Mouse (Mus musculus) hindbrain, embryonic 10.5 days (tissue): ENCODE measurements around the gene Cdk2ap2. TPM values are rescaled to one million over a fixed set of nuclear protein-coding genes. Genes with fewer than 3 reads are reported as not detected.

ENCODE experiments used
- DNase-seq: peaks from one replicate; pipeline ENCODE4 v3.0.0-alpha.2; 2017; ENCODE audit warnings: low spot score
- H3K27ac ChIP-seq: fragments of 300-500 bp; sonication (generic); 2 replicates; pipeline ENCODE4 v1.5.1; 2016; ENCODE audit warnings: mild to moderate bottlenecking, moderate library complexity
- H3K27me3 ChIP-seq: fragments of 300-500 bp; sonication (generic); 2 replicates; pipeline ENCODE4 v1.6.1; 2016; ENCODE audit warnings: mild to moderate bottlenecking; ENCODE audit not compliant: poor library complexity, insufficient read depth, severe bottlenecking
- H3K36me3 ChIP-seq: fragments of 300-500 bp; sonication (generic); 2 replicates; pipeline ENCODE4 v1.6.1; 2016; ENCODE audit warnings: mild to moderate bottlenecking, moderate library complexity
- H3K4me1 ChIP-seq: fragments of 300-500 bp; sonication (generic); replicated peaks from 2 replicates; pipeline ENCODE4 v1.6.1; 2016; ENCODE audit warnings: mild to moderate bottlenecking
- H3K4me3 ChIP-seq: fragments of 300-500 bp; sonication (generic); 2 replicates; pipeline ENCODE4 v1.5.1; 2016; ENCODE audit warnings: mild to moderate bottlenecking, moderate library complexity
- H3K9me3 ChIP-seq: fragments of 300-500 bp; sonication (generic); 2 replicates; pipeline ENCODE4 v1.6.1; 2016; ENCODE audit warnings: mild to moderate bottlenecking, moderate library complexity
- WGBS: fragments of 180-500 bp; shearing (Covaris S2); methylation state at CpG from one replicate; pipeline ENCODE4 v1.1.7; 2016; 5-methylcytosine and 5-hydroxymethylcytosine counted together
- polyA plus RNA-seq: library from polyadenylated mRNA; unstranded; fragments of >200 nt; fragmentation: Nextera tagmentation; extraction: Ambion mirVana; gene quantifications from 2 replicates; pipeline ENCODE4 v1.2.1, GENCODE M21; 2016

The Cdk2ap2 gene
- polyA plus RNA-seq, 1 experiment from 2014 or later, result 93.3 TPM

DNA sequence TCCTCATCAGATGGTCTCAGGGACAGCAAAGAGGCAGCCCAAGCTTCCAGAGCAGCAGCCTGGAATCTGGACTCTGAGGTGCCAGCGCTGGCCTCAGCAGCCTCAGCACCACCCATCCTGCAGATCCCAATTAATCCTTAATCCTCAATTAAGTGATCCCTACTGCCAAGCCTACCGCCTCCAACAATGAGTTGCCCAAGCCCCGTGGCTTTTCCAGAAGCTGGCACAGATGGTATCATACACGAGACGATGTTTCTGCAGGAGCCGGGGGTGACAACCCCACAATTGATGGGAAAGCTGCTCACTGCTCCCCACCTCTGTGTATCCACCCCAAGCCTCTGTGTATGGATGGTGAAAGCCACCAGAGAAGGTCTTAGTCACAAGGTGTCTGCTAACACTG is 7.9 kb upstream of the Cdk2ap2 start:
- H3K9me3 ChIP-seq, result no peaks in the 10 kb centered on the region
- peaks cover under 1% of the 10 kb centered on the region; the same call in 1 of the 2 replicates for H3K4me1 ChIP-seq
- H3K27ac ChIP-seq, result no peak overlapping the region
- 75% methylated on average over 6 of the region's 6 CpGs for WGBS
- no peak overlapping the region for H3K4me3 ChIP-seq
- peaks cover 5% of the 10 kb centered on the region; the same call in 1 of the 2 replicates for H3K27me3 ChIP-seq
- H3K36me3 ChIP-seq, result no peaks in the 10 kb centered on the region
- no peak for DNase-seq

DNA sequence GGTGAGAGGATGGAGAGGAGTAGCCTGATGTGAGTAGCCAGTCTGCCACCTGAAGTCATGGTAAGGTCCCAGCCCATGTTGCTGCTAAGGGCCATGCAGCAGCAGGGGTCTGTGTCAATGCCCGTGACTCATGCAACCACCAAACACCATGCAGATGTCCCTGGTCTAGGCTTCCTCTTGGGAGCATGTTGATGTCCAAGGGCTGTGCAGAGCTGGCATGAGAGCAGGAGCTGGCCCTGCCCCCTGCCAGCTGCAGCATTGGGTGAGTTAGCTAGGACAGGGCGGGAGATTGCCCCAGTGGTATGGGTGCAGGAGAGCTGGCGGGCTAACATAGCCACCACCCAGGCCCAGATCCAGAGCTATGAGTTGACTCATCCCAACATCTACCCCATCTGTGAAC is 6.5 kb upstream of the Cdk2ap2 start:
- no peaks in the 10 kb centered on the region for H3K9me3 ChIP-seq
- no peaks in the 10 kb centered on the region for H3K36me3 ChIP-seq
- DNase-seq, result no peak
- H3K4me3 ChIP-seq, result no peak overlapping the region
- no peaks in the 10 kb centered on the region for H3K4me1 ChIP-seq
- peaks cover 8% of the 10 kb centered on the region; the same call in 1 of the 2 replicates for H3K27me3 ChIP-seq
- WGBS, result 89% methylated on average over 3 of the region's 3 CpGs
- no peak overlapping the region for H3K27ac ChIP-seq

DNA sequence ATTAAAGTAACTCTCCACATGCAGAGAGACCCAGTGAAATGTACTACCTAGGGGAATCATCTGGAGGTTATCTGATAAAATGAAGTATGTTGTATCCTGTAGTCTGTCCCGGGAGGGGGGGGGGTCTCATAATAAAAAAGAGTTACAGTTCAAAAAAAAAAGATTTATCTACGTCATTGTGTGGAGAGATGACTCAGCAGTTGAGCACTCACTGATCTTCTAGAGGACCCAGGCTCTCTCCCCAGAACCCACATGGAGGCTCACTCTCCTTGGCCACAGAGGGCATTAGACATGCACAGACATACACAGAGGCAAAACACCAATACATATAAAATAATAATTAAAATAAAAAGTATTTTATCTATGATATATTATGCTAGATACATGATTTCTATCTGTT is 5.6 kb upstream of the Cdk2ap2 start:
- H3K27me3 ChIP-seq, result peaks cover 8% of the 10 kb centered on the region; the same call in 1 of the 2 replicates
- H3K36me3 ChIP-seq, result no peaks in the 10 kb centered on the region
- H3K4me1 ChIP-seq, result peaks cover 6% of the 10 kb centered on the region
- no peaks in the 10 kb centered on the region for H3K9me3 ChIP-seq
- H3K27ac ChIP-seq, result no peak overlapping the region
- 79% methylated on average over 2 of the region's 2 CpGs for WGBS
- DNase-seq, result no peak
- no peak overlapping the region for H3K4me3 ChIP-seq

DNA sequence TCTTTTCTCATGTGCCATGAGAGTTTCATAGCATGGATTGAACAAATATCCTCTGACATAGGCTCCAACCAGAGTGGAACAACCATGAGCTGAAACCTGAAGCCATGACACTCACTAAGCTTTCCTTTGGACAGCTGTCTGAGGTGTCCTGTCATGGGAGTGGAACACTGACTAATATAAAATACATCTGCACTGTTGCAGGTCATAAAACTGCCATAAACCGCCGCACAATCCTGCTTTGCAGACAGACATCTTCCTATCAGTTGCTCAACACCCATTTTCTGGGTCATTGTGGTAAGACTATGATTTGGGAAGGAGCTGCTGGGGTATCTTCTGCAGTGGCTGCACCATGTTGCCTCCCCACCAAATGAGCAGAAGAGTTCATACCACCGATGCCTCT is 4.2 kb upstream of the Cdk2ap2 start:
- no peaks in the 10 kb centered on the region for H3K9me3 ChIP-seq
- no peaks in the 10 kb centered on the region for H3K36me3 ChIP-seq
- no peak for DNase-seq
- WGBS, result 90% methylated on average over 3 of the region's 3 CpGs
- peaks cover 8% of the 10 kb centered on the region; the same call in 1 of the 2 replicates for H3K27me3 ChIP-seq
- no peak overlapping the region for H3K27ac ChIP-seq
- no peak overlapping the region for H3K4me3 ChIP-seq
- peaks cover 14% of the 10 kb centered on the region for H3K4me1 ChIP-seq

DNA sequence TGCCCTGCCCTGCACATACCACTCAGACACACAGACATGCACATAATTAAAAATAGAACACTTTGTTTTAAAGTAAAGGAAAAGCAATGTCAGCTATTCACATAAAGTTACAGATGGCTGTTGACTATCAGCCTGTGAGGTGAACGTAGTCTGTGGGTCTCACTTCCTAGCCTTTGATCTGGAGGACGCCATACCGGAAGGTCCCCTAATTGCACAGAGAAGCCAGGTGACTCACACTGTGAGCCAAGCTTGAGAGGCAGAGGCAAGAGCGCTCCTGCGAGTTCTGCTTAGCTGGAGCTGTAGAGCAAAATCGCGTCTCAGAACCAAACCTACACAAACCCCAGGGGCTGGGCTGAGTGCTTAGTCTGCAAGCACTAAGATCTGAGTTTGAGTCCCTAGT is 3.2 kb upstream of the Cdk2ap2 start:
- no peak overlapping the region for H3K27ac ChIP-seq
- H3K4me3 ChIP-seq, result no peak overlapping the region
- H3K36me3 ChIP-seq, result no peaks in the 10 kb centered on the region
- no peaks in the 10 kb centered on the region for H3K9me3 ChIP-seq
- no peak for DNase-seq
- peaks cover 13% of the 10 kb centered on the region for H3K27me3 ChIP-seq
- peaks cover 24% of the 10 kb centered on the region for H3K4me1 ChIP-seq
- 74% methylated on average over 7 of the region's 7 CpGs for WGBS

DNA sequence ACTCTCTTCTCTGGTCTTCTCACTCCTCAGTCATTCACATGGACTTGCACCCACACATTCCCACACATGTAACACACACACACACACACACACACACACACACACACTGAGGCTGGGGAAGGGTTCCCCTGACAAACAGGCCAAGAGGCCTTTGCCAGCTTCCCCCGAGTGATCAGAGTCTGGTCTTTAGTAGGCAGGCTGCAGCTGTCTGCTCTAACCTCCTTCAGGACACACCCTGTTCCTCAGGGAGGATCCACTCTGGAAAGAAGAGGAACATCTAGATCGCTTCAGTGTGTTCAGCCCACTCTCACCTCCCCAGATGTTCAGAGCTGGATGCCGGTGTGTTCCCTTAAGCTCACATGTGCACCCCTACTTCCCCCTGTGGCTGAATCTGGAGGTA is 2.6 kb upstream of the Cdk2ap2 start:
- Histone ChIP-seq H3K4me3 (no peak overlapping the region), H3K9me3 (no peaks in the 10 kb centered on the region), H3K27me3 (peaks cover 17% of the 10 kb centered on the region), H3K27ac (no peak overlapping the region), H3K36me3 (no peaks in the 10 kb centered on the region), H3K4me1 (peaks cover 30% of the 10 kb centered on the region)
- 85% methylated on average over 3 of the region's 3 CpGs for WGBS
- DNase-seq, result no peak

DNA sequence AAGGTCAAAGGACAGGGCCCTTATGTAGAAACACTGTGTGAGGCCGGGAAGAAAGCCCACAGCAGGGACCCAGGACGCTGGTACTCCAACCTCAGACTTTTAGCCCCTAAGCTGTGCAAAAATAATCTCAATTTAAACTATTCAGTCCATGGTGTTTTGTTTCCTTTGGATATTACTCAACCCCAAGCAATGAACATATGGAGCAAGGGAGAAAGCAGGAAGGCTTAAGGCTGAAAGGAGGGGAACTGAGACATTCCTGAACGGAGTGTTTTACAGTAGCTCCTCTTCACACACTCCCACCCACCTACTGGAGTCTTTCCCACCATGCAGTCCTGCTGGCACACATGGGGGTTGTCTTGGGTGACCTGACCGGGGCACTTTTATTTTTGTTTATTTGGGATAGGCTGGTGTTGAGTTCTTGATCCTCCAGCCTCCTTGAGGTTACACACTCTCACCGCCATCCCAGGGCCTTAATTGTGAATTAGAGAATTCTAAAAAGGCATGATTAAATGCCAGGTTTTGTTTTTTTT is 2.1 kb upstream of the Cdk2ap2 start:
- DNase-seq, result no peak
- WGBS, result 78% methylated on average over 5 of the region's 5 CpGs

DNA sequence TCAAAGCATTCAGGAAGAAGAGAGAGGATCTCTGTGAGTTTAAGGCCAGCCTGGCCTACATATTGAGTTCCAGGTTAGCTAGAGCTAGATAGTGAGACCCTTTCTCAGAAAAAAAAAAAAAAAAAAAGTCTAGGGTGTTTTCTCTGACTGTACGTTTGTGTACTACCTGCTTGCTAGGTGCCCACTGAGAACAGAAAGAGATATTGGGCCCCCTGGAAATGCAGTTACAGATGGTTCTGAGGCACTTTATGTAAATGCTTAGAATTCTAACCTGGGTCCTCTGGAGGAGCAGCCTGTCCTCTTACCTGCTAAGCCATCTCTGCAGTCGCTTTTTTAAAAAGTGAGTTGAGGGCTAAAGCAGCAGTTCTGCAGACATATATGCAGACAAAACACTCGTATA is 1.2 kb upstream of the Cdk2ap2 start:
- H3K9me3 ChIP-seq, result no peaks in the 10 kb centered on the region
- no peak for DNase-seq
- no peaks in the 10 kb centered on the region for H3K36me3 ChIP-seq
- WGBS, result 68% methylated on average over 3 of the region's 3 CpGs
- peaks cover 27% of the 10 kb centered on the region for H3K27me3 ChIP-seq
- peak overlapping the region; percentile 78; the same call in 1 of the 2 replicates for H3K4me3 ChIP-seq
- peaks cover 44% of the 10 kb centered on the region for H3K4me1 ChIP-seq
- peak overlapping the region; percentile 94; the same call in 1 of the 2 replicates for H3K27ac ChIP-seq

More for the DNA sequence above, 2.1 kb upstream of the Cdk2ap2 start:
- H3K9me3 ChIP-seq, result no peaks in the 10 kb centered on the region
- H3K27me3 ChIP-seq, result peaks cover 21% of the 10 kb centered on the region
- H3K4me1 ChIP-seq, result peaks cover 34% of the 10 kb centered on the region
- no peaks in the 10 kb centered on the region for H3K36me3 ChIP-seq
- H3K4me3 ChIP-seq, result no peak overlapping the region
- no peak overlapping the region for H3K27ac ChIP-seq

DNA sequence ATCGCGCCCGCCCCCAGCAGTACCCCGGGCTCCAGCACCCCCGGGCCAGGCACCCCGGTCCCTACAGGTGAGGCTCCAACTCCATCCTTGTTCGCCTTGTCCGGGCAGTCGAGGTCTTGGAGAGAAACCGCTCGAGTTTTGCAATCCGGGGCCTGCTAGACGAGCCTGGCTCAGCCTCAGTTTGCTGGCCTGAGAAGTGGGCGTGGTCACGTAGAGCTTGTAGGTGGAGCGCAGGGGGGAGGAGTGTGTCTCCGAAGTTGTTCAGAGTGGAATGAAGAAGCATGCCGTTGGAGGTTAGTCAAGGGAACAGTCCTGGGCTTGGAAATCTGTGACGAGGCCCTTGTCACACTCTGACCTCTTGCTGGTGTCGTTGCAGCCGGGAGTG is 451 bp downstream of the Cdk2ap2 start:
- no peak for DNase-seq
- Histone ChIP-seq H3K4me1 (peaks cover 59% of the 10 kb centered on the region), H3K36me3 (no peaks in the 10 kb centered on the region)

DNA sequence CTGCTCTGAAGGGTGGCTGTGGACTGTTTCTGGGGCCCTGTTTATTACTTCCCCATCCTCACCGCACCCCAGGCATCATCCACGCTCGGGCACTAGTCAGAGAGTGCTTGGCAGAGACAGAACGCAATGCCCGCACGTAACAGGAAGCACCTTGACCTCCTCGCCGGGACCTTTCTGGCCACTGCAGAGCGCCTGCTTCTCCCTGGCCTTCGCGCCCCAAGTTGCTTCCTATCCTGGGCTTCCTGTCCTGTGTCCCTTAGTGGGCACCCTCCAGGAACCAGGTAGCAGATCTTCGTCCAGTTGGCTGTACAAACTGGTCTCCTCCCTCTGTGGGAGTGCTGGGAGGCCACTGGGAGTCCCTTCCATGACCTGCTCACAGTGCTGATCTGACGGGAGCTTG is 1.4 kb downstream of the Cdk2ap2 start:
- peak overlapping the region; percentile 78; the same call in 1 of the 2 replicates for H3K4me3 ChIP-seq
- peaks cover 59% of the 10 kb centered on the region for H3K4me1 ChIP-seq
- no peaks in the 10 kb centered on the region for H3K36me3 ChIP-seq
- 92% methylated on average over 13 of the region's 13 CpGs for WGBS
- H3K27ac ChIP-seq, result no peak overlapping the region
- no peak for DNase-seq
- H3K27me3 ChIP-seq, result peaks cover 53% of the 10 kb centered on the region
- no peaks in the 10 kb centered on the region for H3K9me3 ChIP-seq

More for the DNA sequence above, 451 bp downstream of the Cdk2ap2 start:
- 2% methylated on average over 21 of the region's 21 CpGs for WGBS
- H3K9me3 ChIP-seq, result no peaks in the 10 kb centered on the region
- peaks cover 43% of the 10 kb centered on the region for H3K27me3 ChIP-seq
- H3K27ac ChIP-seq, result peak overlapping the region; percentile 94
- H3K4me3 ChIP-seq, result peak overlapping the region; percentile 78

DNA sequence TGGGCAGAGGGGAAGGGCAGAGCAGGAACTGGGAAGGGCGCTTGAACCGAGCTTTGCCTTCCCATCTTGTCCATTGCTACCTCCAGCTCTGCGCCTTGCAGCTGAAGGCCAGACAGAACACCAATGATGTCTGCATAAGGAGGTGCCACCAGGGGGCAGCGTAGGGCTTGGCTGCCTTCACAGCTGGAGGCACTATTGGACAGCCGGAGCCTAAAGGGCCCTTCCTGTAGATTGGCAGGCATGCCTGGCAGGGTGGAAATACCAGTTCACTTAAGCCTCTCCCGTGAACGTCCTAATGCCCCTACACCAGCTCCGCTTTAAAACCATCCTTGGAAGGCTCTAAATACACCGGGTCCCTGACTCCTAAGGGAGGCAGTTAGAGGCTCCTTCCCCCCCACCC is 2.1 kb downstream of the Cdk2ap2 start:
- Histone ChIP-seq H3K9me3 (no peaks in the 10 kb centered on the region), H3K36me3 (no peaks in the 10 kb centered on the region), H3K4me3 (peak overlapping the region; percentile 63), H3K4me1 (peaks cover 59% of the 10 kb centered on the region), H3K27me3 (peaks cover 58% of the 10 kb centered on the region), H3K27ac (no peak overlapping the region; the same call in 1 of the 2 replicates)
- peak; percentile 86 for DNase-seq
- 14% methylated on average over 9 of the region's 9 CpGs for WGBS

DNA sequence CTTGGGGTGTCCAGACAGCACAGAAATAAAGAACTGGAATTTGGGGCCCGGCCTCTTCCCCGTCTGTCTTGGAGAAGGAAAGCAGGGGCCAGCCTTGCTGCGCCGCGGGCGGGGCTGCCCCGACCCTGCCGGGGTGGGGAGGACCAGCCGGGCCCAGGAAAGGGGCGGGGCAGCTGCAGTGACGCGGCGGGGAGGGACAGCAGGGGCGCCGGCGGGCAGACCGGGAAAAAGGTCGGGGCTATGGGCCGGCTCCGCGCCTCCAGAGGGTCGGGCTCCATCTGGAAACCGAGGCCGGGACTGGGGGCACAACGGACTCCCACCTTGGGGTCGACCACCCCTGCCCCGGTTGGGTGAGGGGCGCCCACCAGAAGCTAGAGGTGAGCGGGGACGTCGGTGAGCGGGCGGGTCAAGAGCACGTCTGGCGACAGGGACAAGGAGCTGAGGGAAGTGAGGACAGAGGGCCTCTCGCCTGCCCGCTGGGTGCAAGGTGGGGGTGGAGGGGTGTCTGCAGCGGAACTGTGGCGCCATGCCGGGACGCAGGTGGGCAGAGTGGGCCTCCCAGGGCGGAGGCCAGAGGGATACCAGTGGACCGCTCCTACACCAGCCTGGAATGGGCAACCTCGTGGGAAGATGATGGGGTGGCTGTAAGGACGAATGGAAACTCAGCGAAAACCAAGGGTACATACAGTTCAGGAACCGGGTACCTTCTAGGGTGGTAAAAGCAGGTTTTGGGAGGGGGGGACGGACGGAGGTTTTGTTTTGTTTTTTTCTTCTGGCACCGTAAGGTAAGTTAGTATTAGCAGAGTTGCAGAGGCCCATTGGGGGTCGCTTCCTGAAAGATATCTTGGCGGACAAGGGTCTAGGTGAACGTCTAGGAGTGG is 3.1 kb downstream of the Cdk2ap2 start, which contains the start of gene Pitpnm1:
Pitpnm1 (plus strand) TSS at position 162 of the 881 bp plus-strand sequence.
- under 1% methylated on average over 53 of the region's 53 CpGs for WGBS
- Histone ChIP-seq H3K4me3 (peak within 1 kb of the TSS; percentile 63), H3K36me3 (no peaks in the 10 kb centered on the region), H3K27me3 (peaks cover 55% of the 10 kb centered on the region), H3K9me3 (no peaks in the 10 kb centered on the region), H3K27ac (peak within 1 kb of the TSS; percentile 77), H3K4me1 (peaks cover 59% of the 10 kb centered on the region)
- peak; percentile 52 for DNase-seq

DNA sequence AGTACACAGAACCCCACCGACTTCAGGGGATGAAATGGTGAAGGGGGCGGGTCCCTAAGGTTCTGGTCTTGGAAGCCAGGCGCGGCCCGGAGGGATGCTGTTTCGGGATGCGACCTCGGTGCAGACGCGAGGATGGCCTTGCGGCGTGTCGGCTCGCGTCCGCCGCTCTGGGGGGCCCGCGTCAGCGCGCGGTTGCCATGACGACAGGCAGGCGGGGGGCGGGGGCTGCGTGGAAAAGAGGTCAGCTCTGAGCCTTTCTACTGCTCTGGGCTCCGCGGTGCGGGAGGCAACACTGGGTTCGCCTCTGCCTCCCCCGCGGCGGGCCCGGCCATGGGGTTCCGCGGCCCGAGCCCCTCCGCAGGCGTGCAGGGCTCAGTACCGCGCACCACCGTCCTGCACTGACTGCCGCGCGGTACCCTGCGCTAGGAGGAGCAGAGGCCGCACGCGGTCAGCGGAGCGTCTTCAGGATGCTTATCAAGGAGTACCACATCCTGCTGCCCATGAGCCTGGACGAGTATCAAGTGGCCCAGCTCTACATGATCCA is 3.8 kb downstream of the Cdk2ap2 start:
- peak overlapping the region; percentile 77 for H3K27ac ChIP-seq
- H3K4me1 ChIP-seq, result peaks cover 58% of the 10 kb centered on the region
- peaks cover 55% of the 10 kb centered on the region for H3K27me3 ChIP-seq
- peak; percentile 67 for DNase-seq
- under 1% methylated on average over 52 of the region's 52 CpGs for WGBS
- H3K4me3 ChIP-seq, result peak overlapping the region; percentile 63
- no peaks in the 10 kb centered on the region for H3K9me3 ChIP-seq
- H3K36me3 ChIP-seq, result no peaks in the 10 kb centered on the region
